Mouse (Mus musculus) inflammation-experienced regulatory T-cells, adult 6 months (primary cell): ENCODE data around the gene Lgals4. TPM values are rescaled to one million over a fixed set of nuclear protein-coding genes. Genes with fewer than 3 reads are reported as not detected.

Experiments
- ATAC-seq: one replicate; pipeline ENCODE4 v1.8.0; 2017
- polyA plus RNA-seq, 3 experiments: library from polyadenylated mRNA; unstranded; fragments of 100-300 nt; shearing (Covaris generic); gene quantifications; one replicate each; pipeline ENCODE4 v1.2.1; 2017

The Lgals4 gene
- polyA plus RNA-seq, 3 experiments from 2014 or later = 18.1 to 38.8 (median 20.9) TPM

DNA sequence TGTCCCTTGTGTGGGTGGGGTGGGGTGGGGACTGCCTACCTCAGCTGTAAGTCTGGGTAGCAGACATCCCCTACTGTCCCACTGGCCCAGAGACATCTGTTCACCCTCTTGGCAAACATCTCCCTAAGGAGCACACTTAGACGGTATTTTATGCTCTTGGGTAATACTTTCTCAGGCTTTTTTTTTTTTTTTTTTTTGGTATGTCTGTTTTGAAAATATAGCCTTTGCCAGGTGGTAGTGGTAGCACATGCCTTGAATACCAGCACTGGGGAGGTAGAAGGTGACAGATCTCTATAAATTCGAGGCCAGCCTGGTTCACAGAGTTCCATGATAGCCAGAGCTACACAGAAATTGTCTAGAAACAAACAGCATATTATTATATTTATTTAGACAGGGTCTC is 9.7 kb upstream of the Lgals4 start:
- no peak for ATAC-seq

DNA sequence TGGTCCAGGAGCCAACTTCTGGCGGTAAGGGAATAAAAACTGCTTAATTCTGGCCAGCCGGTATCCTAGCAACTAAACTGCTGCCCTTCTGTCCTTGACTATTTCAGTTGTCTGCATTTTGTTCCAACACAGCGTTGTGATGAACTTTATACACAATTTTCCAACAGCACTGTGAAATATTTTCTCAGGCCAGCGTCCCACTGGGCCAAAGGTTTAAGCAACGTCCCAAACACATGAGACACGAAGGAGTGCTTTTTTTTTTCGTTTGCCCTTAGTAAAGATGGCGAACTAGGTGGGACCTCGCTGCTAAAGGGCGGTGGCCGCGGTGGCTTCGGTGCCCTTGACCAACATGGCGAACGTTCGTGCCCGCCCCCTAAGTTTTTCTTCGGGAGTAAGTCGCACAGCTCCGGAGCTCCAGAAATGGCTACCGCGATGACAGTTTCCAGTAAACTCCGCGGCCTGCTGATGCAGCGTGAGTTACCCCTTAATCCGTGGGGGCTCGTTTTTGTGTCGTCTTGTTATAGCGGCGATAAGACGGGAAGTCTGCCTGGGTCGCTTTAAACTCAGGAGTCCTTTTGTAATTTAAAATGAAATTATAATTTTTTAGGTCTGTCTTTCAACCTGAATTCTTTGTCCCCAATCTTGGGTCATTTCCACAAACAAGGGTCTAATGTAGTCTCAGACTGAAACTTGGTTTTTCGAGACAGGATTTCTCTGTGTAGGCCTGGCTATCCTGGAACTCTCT is 8.5 kb upstream of the Lgals4 start, which contains the start of gene Ech1:
TSS of gene Ech1 (plus strand) at position 277 of the 745 bp plus-strand sequence.
- peak; percentile 82 for ATAC-seq

DNA sequence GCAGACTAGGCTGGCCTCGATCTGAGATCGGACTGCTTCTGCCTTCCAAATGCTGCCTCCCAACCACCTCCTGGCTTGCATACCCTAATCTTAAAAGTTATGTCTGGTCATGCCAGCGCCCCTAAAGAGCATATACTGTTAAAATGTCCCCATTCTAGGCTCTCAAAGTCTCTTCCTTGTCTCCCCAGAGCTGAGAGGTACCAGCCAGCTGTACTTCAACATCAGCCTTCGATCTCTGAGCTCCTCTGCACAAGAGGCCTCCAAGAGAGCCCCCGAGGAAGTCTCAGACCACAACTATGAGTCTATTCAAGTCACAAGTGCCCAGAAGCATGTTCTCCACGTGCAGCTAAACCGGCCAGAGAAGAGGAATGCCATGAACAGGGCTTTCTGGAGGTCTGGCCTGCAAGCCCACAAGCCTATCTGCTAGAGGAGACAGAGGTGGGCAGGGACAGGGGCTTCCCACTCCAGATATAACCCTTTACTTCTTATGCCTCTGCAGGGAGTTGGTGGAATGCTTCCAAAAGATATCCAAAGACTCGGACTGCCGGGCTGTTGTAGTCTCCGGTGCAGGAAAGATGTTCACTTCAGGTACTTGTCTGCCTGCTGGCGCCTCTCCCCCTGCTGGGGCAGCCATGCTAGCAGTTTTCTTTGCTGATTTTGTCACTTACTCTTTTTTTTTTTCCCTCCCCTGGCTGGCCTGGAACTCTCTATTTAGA is 7.8 kb upstream of the Lgals4 start:
- no peak for ATAC-seq

DNA sequence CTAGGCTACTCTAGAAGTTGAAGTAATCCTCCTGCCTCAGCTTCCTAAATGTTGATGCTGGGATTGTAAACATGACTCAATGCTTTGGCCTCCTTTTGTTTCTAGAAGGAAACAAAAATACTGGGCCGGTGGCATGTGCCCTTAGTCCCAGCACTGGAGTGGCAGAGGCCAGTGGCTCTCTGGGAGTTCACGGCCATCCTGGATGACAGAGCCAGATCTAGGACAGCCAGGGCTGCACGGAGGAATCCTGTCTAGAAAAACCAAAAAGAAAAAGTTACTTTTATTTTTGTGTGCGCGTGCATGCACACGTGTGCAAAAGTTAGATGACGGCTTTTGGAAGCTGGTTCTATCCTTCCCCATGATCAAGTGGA is 7.3 kb upstream of the Lgals4 start:
- ATAC-seq = no peak

DNA sequence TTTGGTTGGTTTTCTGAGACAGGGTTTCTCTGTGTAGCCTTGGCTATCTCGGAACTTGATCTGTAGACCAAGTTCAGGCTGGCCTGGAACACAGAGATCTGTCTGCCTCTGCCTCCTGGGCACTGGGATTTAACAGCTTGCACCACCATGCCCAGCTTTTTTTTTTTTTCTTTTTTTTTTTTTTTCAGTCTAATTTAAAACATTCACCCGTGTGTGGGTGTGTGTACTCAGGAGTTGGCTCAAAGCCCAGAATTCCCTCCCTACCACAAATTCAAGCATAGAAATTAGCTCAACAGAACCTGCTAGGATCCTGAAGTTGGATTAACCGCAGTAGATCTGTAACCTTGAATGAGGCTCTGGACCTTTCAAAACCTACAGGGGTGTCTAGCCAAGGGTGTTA is 6.3 kb upstream of the Lgals4 start:
- no peak for ATAC-seq

DNA sequence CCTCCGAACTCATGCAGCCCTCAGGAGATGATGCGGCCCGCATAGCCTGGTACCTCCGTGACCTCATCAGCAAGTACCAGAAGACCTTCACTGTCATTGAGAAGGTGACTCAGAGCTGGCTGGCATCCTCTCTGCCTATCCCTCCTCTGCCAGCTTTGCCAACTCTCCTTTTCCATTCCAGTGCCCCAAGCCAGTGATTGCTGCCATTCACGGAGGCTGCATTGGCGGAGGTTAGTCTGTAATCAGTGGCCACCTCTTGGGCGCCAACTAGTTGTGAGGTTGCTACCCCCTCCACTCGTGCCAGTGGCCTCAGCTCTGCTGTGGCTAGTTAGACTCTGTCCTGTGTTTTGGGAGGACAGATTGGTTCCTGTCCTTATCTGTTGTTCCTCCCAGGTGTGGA is 3.8 kb upstream of the Lgals4 start:
- ATAC-seq = no peak

DNA sequence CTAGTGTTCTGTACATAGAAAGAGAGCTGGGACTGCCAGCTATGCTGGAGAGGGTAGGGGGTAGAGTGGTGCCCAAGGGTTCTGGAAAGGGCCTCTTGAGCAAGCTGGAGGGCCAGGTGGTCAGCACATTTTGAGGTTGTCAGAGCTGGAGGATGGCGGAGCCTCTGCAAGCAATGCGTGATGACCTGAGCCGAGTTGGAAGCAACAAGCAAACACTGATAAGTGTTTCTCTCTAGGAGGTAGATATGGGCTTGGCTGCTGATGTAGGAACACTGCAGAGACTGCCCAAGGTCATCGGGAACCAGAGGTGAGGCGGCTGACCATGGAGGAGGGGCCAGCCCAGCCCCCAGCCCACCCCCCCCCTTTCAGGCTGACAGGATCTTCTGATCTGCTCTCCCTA is 2.7 kb upstream of the Lgals4 start:
- no peak for ATAC-seq

DNA sequence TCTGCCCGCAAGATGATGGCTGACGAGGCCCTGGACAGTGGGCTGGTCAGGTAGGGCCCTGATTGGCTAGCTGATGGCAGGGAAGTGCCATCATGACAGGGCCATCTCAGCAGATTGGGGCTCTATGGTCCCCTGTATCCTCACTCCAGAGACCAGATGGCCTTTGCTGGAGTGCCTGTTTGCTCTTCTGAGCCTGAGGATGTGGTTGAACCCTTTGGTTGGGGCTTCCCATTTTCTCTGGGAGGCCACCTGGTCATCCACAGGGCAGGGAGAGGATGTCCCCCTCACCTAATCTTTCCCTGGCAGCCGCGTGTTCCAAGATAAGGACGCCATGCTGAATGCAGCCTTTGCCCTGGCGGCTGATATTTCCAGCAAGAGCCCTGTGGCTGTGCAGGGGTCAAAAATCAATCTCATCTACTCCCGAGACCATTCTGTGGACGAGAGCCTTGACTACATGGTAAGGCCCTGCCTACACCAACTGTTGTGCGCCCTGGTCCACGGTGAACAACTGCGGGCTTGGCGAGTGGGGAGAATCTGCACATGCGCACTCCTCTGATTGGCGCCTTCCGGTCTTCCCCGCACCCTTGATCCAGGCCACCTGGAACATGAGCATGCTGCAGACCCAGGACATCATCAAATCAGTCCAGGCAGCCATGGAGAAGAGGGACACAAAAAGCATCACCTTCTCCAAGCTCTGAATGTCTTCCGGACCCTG is 2.1 kb upstream of the Lgals4 start:
- ATAC-seq = no peak

DNA sequence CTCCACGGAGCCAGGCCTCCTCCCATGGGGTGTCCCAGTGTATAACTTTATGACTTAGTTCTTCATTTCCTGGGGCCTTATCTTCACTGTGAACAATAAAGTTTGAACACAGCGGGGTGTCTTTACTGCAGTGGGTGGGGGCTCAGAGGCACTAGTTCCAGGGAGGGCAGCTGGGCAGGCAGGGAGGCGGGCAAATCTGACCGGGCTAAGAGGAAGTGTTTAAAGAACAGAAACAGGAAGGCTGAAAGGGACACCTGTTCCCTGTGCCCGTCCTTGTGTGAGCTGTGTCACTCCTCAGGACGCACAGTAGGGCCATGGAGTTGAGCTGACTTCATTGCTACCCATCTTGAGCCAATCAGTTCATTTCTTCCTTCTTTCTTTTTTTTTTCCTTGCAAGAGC is 1.5 kb upstream of the Lgals4 start:
- no peak for ATAC-seq

DNA sequence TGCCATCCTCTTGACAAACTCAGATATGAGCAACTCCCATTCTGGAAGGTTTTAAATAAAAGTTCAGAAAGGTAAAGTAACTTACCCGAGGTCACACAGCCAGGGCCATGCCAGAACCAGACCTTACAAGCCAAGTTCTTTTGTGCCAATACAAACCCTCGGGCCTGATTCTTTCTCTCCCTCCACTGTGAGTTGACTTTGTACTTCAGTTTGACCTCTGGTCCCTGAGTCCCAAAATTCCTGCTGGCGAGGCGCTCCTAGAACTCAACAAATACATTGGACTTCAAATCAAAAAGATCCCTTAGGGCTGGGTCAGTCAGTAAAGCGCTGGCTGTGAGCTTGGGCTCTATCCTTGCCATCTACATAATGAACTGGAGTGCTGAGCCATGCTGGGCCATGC is 3.3 kb downstream of the Lgals4 start:
- no peak for ATAC-seq

DNA sequence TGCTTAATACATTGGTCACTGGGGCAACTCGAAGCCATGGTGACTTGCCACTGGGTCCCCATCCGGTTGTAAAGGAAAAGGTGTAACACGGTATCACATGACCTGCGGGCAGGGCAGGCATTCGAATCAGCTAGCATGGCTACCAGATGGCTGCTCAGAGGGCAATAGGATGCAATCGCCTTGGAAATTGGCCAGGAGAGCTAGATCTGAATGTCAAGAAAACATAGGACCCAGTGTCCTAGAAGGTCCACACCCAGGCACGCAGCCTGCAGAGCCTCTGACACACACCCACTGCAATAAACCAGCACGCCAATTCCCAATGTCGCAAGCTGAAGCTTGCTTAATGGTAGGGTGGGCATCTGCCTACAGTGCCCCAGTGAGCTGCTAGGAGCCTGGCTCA is 4.7 kb downstream of the Lgals4 start:
- no peak for ATAC-seq

DNA sequence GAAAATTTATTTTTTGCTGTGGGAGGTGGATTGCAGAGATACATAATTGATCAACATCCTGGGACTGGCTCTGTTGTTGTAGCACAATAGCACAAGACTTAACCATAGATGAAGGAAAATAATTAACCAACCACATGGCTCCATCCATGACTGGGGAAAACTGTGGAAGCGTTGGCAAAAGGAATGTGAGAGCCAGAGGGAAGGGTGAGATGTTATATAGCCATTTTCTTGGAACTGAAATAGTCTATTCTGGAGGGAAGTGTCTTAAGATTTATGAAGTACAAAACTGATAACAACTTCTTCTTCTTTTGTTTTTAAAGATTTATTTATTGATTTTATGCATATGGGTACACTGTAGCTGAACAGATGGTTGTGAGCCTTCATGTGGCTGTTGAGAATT is 13.6 kb downstream of the Lgals4 start:
- no peak for ATAC-seq

DNA sequence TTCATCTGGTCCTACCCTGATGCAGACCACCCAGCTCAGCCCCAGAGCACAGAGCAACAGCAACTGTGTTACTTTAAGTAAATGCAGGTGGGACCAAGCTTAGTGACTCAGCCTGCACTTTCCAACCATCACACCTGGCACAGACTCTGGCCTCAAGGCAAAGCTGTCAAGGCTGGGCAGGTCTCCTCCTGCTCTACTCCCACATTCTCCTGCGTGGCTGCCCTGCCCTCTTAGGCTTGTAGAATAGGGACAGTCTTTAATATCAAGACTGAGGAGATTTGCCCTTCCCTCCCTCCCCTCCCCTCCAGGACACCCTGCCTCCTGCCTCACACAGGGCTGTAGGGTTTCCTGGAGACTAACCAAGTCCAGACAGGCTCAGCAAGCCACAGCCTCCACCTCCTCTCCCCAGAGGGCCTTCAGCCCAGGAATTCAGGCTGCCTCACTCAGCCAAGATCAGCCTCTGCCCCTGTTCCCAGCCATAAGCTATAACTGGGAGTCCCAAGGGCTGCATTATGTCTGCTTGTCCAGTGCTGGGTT is 16.1 kb downstream of the Lgals4 start:
- no peak for ATAC-seq

DNA sequence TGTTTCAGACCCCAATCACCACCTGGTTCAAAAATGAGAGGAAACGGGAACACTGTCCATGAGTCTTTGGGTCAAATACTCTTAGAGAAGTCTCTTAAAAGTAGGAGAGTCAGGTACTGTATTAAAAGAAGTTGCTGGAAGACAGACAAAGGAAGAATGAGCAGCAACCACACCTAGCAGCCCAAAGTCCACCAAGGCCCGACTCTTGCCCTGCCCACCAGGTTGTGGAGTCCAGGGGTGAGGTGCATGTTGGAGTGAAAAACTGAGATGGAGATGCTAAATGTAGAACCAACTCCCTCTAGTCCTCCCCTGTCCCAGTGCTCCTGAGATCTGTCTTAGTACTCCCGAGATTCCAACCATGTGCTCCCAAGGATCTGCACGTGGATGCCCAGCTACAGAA is 17.0 kb downstream of the Lgals4 start:
- no peak for ATAC-seq

DNA sequence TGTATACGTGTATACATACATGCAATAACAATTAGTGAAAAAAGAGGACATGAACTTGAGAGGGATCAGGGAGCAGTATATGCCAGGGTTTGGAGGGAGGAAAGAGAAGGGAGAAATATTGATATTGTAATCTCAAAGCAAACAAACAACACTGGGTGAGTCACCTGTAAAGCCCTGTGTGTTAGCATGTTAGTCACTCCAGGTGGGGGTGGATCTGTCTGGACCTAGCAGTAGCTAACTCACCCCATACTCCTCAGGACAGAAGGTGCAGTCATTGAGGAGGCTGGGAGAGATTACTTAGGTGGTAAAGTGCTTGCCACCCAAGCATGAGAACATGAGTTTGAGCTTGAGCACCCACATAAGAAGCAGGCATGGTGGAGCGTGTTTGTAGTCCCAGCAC is 26.3 kb downstream of the Lgals4 start:
- ATAC-seq = no peak

DNA sequence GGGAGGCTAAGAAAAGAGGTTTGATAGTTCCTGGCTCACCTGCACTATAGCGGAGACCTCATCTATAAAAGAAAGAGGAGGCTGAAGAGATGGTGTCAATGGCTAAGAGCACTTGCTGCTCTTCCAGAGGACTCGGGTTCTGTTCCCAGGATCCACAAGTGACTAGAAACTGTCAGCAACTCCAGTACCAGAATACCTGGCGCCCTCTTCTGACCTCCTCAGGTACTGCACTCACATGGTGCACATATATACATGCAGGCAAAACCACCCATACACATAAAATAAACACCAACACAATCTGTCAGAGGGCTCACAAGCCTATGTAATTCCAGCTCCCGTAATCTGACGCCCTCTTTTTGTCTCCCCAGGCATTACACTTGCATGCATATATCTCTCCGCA is 27.2 kb downstream of the Lgals4 start:
- ATAC-seq = no peak

DNA sequence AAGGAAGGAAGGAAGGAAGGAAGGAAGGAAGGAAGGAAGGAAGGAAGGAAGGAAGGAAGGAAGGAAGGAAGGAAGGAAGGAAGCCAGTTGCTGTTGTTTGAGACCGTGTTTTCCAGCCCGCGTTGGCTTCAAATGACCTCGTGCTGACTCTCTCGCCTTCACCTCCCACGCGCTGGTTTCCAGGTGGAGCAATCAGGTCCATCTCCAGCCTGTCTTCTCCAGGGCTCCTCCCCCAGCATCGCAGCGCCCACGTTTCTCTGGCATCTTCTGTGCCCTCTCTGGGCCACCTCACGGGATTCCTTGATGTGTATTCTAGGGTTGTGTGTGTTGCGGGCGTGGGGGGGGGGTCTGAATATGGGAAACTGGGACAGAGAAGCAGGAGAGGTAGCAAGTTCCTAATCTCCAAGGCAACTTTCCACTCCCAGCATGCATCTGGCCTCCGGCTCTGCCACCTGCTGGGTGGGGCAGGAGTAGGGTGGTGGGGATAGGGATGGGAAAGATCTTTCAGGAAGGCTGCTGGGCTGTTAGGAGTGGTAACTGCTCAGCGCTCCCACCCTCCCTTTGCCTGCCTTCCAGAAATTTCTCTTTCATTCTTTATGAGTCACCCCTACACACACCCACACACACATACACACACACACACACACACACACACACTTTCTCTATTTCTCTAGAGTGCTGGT is 29.3 kb downstream of the Lgals4 start:
- no peak for ATAC-seq

DNA sequence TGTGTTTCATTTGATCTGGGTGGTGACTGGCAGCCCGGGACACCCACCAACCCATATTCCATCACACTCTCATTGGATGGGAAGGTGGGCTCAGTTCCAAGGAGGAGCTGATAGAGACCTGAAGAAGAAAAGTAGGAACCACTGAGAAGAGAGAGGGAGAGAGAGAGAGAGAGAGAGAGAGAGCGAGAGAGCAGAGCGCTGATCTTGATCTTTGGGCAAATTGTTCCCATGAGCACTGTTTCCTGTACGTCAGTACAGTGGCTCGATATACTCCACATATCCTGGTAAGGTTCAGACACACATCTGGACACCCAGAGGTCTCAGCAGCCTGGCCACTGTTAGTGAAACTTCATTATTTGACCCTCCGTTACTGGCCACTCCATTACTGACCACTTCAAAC is 29.9 kb downstream of the Lgals4 start, which contains the start of gene Lgals7:
TSS of gene Lgals7 (plus strand) at position 314 of the 400 bp plus-strand sequence.
- no peak for ATAC-seq

DNA sequence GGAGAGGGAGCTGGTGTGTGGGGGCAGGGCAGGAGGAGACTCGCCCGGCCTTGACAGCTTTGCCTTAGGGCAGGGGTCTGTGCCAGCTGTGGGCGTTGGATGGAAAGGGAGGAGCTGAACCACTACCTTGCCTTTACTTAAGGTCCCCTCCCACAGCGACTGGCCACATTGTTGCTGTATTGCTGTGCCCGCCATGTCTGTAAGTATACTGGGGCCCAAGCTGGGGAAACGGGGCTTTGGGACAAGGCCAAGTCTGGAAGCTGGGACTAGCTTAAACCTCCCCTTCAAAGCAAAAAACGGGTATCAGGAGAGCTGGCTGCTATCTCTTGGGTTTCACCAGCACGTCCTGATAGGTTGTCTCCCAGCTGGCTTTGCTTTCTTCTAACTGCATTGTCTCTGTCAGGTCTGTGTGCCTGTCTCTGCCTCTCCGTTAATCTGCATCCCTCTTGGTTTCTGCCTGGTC is 30.7 kb downstream of the Lgals4 start:
- ATAC-seq = no peak

DNA sequence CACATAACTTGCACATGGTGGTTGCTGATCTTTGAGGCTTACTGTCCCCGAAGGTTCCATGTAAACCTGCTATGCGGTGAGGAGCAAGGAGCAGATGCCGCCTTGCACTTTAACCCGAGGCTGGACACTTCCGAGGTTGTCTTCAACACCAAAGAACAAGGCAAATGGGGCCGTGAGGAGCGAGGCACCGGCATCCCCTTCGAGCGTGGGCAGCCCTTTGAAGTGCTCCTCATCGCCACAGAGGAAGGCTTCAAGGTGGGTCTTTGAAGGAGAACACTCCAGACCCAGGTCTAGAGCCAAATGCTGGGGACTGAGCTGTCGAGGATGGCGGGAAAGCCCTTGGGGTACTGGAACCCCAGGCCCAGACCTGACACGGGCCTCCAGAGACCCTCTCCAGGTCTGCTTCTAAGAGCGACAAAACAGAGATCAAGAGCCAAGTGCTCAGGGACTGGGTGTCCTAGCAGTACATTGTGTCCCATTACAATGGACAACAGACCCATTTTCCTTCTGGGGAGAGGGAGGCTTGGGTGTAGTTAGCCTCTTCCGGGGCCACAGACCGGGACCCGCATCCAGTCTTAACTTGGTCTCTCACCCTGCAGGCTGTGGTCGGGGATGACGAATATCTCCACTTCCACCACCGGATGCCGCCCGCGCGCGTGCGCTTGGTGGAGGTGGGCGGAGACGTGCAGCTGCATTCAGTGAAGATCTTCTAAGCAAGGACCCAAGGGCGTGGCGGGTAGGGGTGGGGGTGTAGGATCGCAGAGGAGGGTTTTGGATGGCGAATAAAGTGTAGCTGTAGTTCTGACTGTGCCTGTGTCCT is 32.0 kb downstream of the Lgals4 start:
- peak; percentile 94 for ATAC-seq

DNA sequence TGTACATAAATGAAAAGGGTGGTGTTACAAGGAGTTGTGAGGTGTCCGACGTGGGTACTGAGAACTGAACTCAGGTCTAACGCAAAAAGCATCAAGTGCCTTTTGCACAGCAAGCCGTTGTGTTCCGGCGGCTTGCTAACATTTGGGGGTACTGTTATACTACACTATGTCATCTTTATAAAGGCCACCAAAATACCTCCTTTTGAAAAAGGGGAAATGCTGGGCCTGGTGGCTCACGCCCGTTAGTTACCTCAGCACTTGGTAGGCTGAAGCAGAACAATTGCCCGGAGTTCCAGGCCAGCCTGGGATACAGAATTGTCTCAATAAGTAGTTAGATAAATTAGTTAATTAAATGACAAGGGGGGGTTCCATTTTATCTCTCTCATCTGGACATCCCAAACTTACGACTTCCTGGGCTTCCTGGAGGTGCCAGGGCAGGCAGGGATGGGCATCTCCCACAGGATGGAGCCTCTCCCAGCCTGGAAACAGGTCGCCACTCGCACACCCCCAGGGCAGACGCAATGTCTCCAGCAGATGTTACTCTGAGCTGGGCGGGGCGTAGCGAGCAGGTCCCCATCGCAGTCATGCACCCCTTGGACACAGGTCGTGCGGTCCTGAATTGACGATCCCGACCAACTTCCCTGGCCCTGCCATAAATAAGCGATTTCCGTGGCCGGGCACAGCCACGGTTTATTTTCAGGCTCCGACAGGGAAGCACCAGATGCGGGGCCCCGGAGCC is 33.3 kb downstream of the Lgals4 start:
- ATAC-seq = no peak
